Mouse (Mus musculus) limb, embryonic 11.5 days (tissue): ENCODE data around the gene Kif3b. TPM values are rescaled to one million over a fixed set of nuclear protein-coding genes. Genes with fewer than 3 reads are reported as not detected.

ENCODE experiments used
- ATAC-seq: fragments of 200-750 bp; cut with Nextera tagmentation; 2 replicates; pipeline ENCODE4 v1.8.0; 2017; ENCODE audit warnings: low read depth; ENCODE audit not compliant: insufficient number of reproducible peaks, low FRiP score, low TSS enrichment
- DNase-seq: peaks from one replicate; pipeline ENCODE4 v3.0.0-alpha.2; 2015; ENCODE audit warnings: low spot score
- H3K27ac ChIP-seq: fragments of 300-500 bp; sonication (generic); replicated peaks from 2 replicates; pipeline ENCODE4 v1.5.1; 2014; ENCODE audit warnings: low read depth, mild to moderate bottlenecking, low read length
- H3K27me3 ChIP-seq: fragments of 300-500 bp; sonication (generic); 2 replicates; pipeline ENCODE4 v1.6.1; 2014; ENCODE audit warnings: mild to moderate bottlenecking, low read length, mixed read lengths; ENCODE audit not compliant: control insufficient read depth, insufficient read depth
- H3K36me3 ChIP-seq: fragments of 300-500 bp; sonication (generic); 2 replicates; pipeline ENCODE4 v1.6.1; 2014; ENCODE audit warnings: mild to moderate bottlenecking, low read length, moderate library complexity, mixed read lengths; ENCODE audit not compliant: control insufficient read depth, insufficient read depth
- H3K4me1 ChIP-seq: fragments of 300-500 bp; sonication (generic); 2 replicates; pipeline ENCODE4 v1.6.1; 2014; ENCODE audit warnings: low read length, mixed read lengths; ENCODE audit not compliant: control insufficient read depth, insufficient read depth
- H3K4me2 ChIP-seq: fragments of 300-500 bp; sonication (generic); 2 replicates; pipeline ENCODE4 v1.6.1; 2014; ENCODE audit warnings: low read depth, mild to moderate bottlenecking, moderate library complexity; ENCODE audit not compliant: severe bottlenecking
- H3K4me3 ChIP-seq: fragments of 300-500 bp; sonication (generic); 2 replicates; pipeline ENCODE4 v1.5.1; 2014; ENCODE audit warnings: low read depth, low read length
- H3K9ac ChIP-seq: fragments of 300-500 bp; sonication (generic); 2 replicates; pipeline ENCODE4 v1.6.1; 2014; ENCODE audit warnings: mild to moderate bottlenecking, low read length
- H3K9me3 ChIP-seq: fragments of 300-500 bp; sonication (generic); 2 replicates; pipeline ENCODE4 v1.6.1; 2016; ENCODE audit warnings: low read length; ENCODE audit not compliant: control insufficient read depth
- WGBS: fragments of 180-500 bp; shearing (Covaris S2); extraction: QIAGEN DNeasy Blood & Tissue Kit; methylation state at CpG from one replicate; pipeline ENCODE4 v1.1.7; 2014; 5-methylcytosine and 5-hydroxymethylcytosine counted together
- polyA plus RNA-seq: library from polyadenylated mRNA; unstranded; fragments of >200 nt; fragmentation: Nextera tagmentation; extraction: Ambion mirVana; gene quantifications from 2 replicates; pipeline ENCODE4 v1.2.1, GENCODE M21; 2014

Gene Kif3b
- polyA plus RNA-seq, 1 experiment from 2014 or later: 5.1 TPM

DNA sequence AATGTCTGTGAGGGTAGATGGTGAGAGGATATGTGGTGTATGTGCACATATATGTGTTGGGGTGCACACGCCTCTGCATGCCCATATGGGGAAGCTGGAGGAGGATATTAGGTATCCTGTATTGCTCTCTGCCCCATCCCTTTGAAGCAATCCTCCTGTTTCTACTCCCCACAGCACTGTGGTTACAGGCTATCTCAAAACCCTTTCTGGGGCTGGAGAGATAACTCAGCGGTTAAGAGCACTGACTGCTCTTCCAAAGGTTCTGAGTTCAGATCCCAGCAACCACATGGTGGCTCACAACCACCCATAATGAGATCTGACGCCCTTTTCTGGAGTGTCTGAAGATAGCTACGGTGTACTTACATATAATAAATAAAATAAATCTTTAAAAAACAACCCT lies 4.7 kb upstream of the Kif3b start:
- Histone ChIP-seq H3K9me3 (no peaks in the 10 kb centered on the region), H3K9ac (no peak overlapping the region), H3K27ac (no peak overlapping the region), H3K4me1 (peaks cover 5% of the 10 kb centered on the region; the same call in 1 of the 2 replicates), H3K4me3 (no peak overlapping the region), H3K4me2 (no peak overlapping the region), H3K27me3 (no peaks in the 10 kb centered on the region), H3K36me3 (no peaks in the 10 kb centered on the region)
- ATAC-seq: no peak
- no peak for DNase-seq
- WGBS: 92% methylated on average over 4 of the region's 4 CpGs

DNA sequence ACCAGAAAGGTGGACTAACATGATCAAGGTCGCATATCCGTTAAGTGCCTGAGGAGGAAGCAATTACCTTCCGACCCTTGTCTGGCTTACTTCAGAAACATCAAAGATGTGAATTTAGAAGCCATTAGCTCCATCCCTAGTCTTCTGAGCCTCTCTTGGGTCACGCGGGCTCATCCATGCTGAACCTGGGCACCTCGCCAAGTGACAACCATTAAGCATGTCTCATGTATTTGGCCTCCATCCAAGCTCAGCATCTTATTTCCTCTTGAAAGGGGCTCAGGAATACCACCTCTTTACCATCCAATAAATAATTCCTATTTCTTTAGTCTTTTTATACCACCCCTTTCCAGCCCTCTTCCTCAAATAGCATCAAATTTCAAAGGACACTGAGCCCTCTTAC lies 3.4 kb upstream of the Kif3b start:
- Histone ChIP-seq H3K9me3 (no peaks in the 10 kb centered on the region), H3K4me2 (no peak overlapping the region), H3K4me3 (no peak overlapping the region), H3K36me3 (no peaks in the 10 kb centered on the region), H3K9ac (no peak overlapping the region), H3K4me1 (peaks cover 10% of the 10 kb centered on the region; the same call in 1 of the 2 replicates), H3K27me3 (no peaks in the 10 kb centered on the region), H3K27ac (no peak overlapping the region)
- DNase-seq (no peak), ATAC-seq (no peak)
- 43% methylated on average over 6 of the region's 6 CpGs for WGBS

DNA sequence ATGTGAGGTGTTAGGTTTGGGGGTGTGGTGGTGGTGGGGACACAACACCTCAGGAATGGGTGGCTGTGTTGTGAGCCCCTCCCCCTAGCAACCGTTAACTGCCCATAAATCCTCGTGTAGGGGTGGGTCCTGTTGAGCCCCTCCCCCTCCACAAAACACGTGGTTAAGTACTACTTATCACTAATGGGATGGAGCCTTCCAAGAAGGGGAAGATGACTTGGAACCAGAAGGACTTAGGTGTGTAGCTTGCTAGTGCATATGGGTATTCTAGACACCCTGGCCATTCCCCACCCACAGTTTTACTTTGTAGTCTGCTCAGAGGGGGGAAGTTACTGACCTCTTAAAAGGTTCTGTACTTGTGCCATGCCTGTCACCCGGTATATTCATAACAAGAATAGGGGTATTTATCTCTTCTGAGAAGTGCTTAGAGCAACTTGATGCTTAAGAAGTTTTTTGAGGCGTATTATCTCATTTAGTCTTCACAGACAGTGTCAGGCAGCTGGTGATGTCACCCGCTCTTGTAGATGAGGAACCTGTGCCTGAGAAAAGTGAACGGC lies 1.2 kb downstream of the Kif3b start:
- 48% methylated on average over 7 of the region's 7 CpGs for WGBS
- Histone ChIP-seq H3K36me3 (no peaks in the 10 kb centered on the region), H3K9ac (no peak overlapping the region), H3K4me1 (peaks cover 10% of the 10 kb centered on the region; the same call in 1 of the 2 replicates), H3K27me3 (no peaks in the 10 kb centered on the region), H3K27ac (no peak overlapping the region), H3K9me3 (no peaks in the 10 kb centered on the region), H3K4me3 (peak overlapping the region; percentile 98; the same call in 1 of the 2 replicates), H3K4me2 (peak overlapping the region; percentile 84)
- DNase-seq (peak; percentile 45), ATAC-seq (no peak)

DNA sequence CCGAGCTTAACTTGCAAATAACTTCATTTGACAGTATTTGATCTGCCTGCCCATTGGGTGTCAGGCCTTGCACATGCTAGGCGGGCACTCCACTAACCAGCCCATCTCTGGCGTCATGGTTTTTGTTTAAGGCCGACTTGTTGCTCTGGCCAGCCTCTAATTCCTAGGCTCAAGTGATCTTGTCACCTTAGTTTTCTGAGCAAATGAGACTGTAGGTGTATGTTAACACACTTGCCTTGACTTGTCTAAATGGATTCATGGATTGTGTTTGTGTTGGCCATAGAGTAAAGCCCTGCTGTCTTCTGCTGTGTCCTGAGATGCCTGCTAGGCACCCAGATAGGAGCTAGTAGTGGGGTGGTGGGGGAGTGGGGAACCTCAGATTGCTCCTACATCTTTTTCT lies 4.0 kb downstream of the Kif3b start:
- Histone ChIP-seq H3K4me1 (peaks cover 10% of the 10 kb centered on the region; the same call in 1 of the 2 replicates), H3K4me3 (no peak overlapping the region), H3K9me3 (no peaks in the 10 kb centered on the region), H3K4me2 (no peak overlapping the region), H3K27ac (no peak overlapping the region), H3K9ac (no peak overlapping the region), H3K36me3 (no peaks in the 10 kb centered on the region), H3K27me3 (no peaks in the 10 kb centered on the region)
- DNase-seq (no peak), ATAC-seq (no peak)
- 84% methylated on average over 4 of the region's 4 CpGs for WGBS

DNA sequence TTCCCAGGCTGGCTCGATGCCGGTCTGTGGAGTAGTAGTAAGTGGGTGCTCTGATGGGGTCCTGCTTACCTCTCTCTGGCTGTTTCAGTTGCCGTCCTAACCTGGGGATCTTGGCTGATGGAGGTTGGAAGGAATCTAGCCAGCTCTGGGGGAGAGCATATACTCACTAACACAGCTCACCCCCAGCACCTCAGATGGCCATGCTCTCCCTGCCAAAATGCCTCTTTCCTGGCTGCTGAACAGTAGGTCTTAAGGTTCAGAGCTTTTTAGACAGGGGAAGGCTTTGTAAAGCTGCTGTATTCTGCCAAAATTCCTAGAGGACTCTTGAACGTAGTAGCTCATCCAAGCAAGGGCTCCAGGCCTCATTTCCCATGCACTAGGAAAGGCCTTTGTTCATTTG lies 6.6 kb downstream of the Kif3b start:
- Histone ChIP-seq H3K4me3 (no peak overlapping the region), H3K9me3 (no peaks in the 10 kb centered on the region), H3K27ac (no peak overlapping the region), H3K4me2 (no peak overlapping the region), H3K9ac (no peak overlapping the region), H3K27me3 (no peaks in the 10 kb centered on the region), H3K4me1 (no peaks in the 10 kb centered on the region), H3K36me3 (no peaks in the 10 kb centered on the region)
- ATAC-seq (no peak), DNase-seq (no peak)
- 87% methylated on average over 4 of the region's 4 CpGs for WGBS

DNA sequence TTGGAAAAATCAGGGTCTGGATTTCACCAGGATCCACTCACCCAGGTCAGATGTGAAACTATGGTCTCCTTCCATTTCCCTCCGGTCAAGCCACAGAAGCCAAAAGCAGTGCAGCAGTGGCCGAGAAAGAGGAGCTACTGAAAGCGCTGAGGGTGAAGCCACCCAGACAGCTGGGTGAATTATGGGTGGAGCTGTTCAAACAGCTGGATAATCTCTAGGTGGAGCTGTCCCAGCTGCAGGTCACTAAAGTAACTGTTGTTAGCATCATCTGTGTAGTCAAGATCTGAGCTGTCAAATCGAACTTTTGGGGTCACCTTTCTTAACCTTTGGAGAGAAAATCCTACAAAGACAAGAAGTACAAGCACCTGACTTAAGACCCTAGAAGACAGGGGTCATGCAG lies 7.2 kb downstream of the Kif3b start:
- no peak for DNase-seq
- H3K9me3 ChIP-seq: no peaks in the 10 kb centered on the region
- H3K4me2 ChIP-seq: no peak overlapping the region
- no peak for ATAC-seq
- no peaks in the 10 kb centered on the region for H3K36me3 ChIP-seq
- no peaks in the 10 kb centered on the region for H3K4me1 ChIP-seq
- WGBS: 57% methylated on average over 4 of the region's 4 CpGs
- H3K9ac ChIP-seq: no peak overlapping the region
- no peaks in the 10 kb centered on the region for H3K27me3 ChIP-seq
- H3K4me3 ChIP-seq: no peak overlapping the region
- no peak overlapping the region for H3K27ac ChIP-seq

DNA sequence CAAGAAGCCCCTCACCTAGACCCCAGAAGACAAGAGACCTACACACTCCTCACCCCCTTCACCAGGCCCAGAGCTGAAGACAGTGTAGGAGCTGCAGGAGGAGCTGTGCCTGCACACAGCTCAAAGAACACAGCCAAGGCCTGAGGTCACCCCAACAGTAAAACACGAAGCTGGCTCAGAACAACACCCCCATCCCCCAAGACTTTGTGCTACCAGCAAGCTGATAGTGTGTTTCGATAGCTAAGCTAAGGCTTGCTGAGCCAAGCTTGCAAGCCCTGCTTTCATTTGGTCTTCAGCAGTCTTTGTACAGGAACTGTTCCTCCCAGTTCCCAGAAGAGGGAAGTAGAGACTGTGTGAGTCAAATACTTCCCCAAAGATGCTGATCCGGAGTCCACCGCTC lies 7.7 kb downstream of the Kif3b start:
- H3K27me3 ChIP-seq: no peaks in the 10 kb centered on the region
- H3K9ac ChIP-seq: no peak overlapping the region
- no peak for DNase-seq
- no peaks in the 10 kb centered on the region for H3K4me1 ChIP-seq
- no peak overlapping the region for H3K27ac ChIP-seq
- H3K4me3 ChIP-seq: no peak overlapping the region
- no peaks in the 10 kb centered on the region for H3K36me3 ChIP-seq
- no peaks in the 10 kb centered on the region for H3K9me3 ChIP-seq
- no peak overlapping the region for H3K4me2 ChIP-seq
- 71% methylated on average over 4 of the region's 4 CpGs for WGBS
- ATAC-seq: no peak

DNA sequence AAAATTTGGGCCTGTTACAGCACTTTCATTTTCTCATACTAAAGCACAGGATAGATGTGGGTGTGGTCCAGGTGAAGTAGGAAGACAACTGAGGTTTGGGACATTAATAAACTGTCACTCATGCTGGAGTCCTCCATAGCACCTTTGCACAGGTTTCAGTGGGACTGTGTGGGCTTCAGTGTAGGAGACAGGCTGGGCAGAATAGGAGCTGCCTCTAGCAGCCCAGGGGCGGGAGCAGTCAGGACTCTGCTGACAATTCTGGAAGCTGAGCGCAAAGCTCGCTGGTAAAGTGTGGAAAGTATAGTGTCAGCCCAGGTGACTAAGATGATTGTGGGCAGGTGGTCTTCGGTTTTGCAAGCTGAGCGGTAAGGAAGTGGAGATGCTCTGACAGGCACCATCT lies 9.9 kb downstream of the Kif3b start:
- ATAC-seq: no peak
- WGBS: 95% methylated on average over 5 of the region's 5 CpGs
- H3K4me3 ChIP-seq: no peak overlapping the region
- no peak overlapping the region for H3K27ac ChIP-seq
- H3K4me2 ChIP-seq: no peak overlapping the region
- no peak overlapping the region for H3K9ac ChIP-seq
- H3K36me3 ChIP-seq: no peaks in the 10 kb centered on the region
- H3K4me1 ChIP-seq: no peaks in the 10 kb centered on the region
- no peak for DNase-seq
- no peaks in the 10 kb centered on the region for H3K9me3 ChIP-seq
- H3K27me3 ChIP-seq: no peaks in the 10 kb centered on the region

DNA sequence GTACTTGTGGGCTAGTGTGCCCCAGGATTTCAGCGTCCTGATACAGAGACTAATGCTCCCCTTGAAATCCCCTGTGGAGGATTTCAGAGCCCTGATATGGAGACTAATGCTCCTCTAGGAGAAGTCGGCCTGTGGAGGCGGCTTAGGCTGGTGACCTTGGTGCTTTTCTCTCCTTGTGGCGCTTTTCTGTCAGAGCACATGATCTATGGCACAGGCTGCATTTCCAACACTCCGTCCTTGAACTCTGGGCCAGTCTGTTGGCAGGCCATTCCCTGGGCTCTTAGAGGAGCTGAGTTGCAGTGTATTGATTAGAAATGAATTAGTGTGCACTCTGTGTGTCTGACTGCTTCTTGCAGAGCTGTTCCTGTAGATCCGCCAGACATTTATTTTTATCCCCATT lies 14.0 kb downstream of the Kif3b start:
- H3K4me1 ChIP-seq: no peaks in the 10 kb centered on the region
- 74% methylated on average over 6 of the region's 6 CpGs for WGBS
- no peaks in the 10 kb centered on the region for H3K27me3 ChIP-seq
- no peak for ATAC-seq
- H3K9me3 ChIP-seq: no peaks in the 10 kb centered on the region
- H3K9ac ChIP-seq: no peak overlapping the region
- no peak overlapping the region for H3K4me3 ChIP-seq
- no peak overlapping the region for H3K27ac ChIP-seq
- H3K4me2 ChIP-seq: no peak overlapping the region
- no peak for DNase-seq
- H3K36me3 ChIP-seq: no peaks in the 10 kb centered on the region
